Comparison of ENCODE assay signal across 9 mouse cellular contexts in the genomic region with DNA sequence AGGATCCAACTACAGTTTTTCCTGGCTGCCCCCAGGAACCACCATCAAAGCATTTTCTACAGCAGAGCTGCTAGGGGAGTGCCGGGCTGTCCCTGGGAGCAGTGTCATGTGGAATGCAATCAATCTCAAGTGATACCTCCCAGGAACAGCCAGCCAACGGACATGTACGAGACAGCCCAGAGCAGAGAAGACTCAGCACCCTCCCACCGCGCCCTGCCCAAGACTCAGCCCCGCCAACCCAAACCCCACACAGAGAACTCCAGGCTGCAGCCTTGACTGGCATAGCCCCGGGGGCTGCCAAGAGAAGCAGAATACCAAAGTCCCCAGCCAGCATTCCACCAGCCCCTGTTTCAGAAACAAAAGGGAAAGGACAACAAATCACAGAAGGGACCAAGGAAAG. TPM values are rescaled to one million over a fixed set of nuclear protein-coding genes. Genes with fewer than 3 reads are reported as not detected.
DNase-seq lines count a peak whose midpoint lies in the region.
"Had no signal": no experiment of that assay in that cellular context is flagged by ENCODE, and none has a peak within 500 bp of the region (broad histone marks: within the 10 kb centered on the region; RNA-seq: fewer than 3 reads in every experiment).

No protein-coding gene starts in this region.

- no peak overlapping the region for H3K4me3 ChIP-seq in embryonic facial prominence, embryonic 10.5 days

- 51% methylated on average over 7 of the region's 7 CpGs for WGBS in embryonic facial prominence, embryonic 10.5 days

- H3K27me3 ChIP-seq in embryonic facial prominence, embryonic 10.5 days (replicated peaks; ENCODE audit: low read depth, poor library complexity, severe bottlenecking) = no peaks in the 10 kb centered on the region

- peak; percentile 57 for DNase-seq in adrenal gland, postnatal 10 days
- no peak for DNase-seq in adrenal gland, adult 8-10 months
- DNase-seq in embryonic facial prominence, embryonic 10.5 days (ENCODE audit: low spot score) = no peak
- peak; percentile 30 for DNase-seq in kidney, adult 9 months
- peak; percentile 46 for DNase-seq in lung, postnatal 14 days
- no peak for DNase-seq in right cerebral cortex, postnatal 14 days
- DNase-seq in spleen, postnatal 14 days (ENCODE audit: low spot score in 2 of 2) = no peak
- no peak for DNase-seq in thymus, postnatal 4 days

- 0 out of 2 replicates have a peak overlapping the region, but pooled peaks have one; percentile 32 for H3K27ac ChIP-seq in embryonic facial prominence, embryonic 10.5 days (replicated peaks)

- H3K4me1 ChIP-seq in embryonic facial prominence, embryonic 10.5 days = peaks cover 60% of the 10 kb centered on the region

- no peaks in the 10 kb centered on the region for H3K9me3 ChIP-seq in embryonic facial prominence, embryonic 10.5 days

- H3K36me3 ChIP-seq in embryonic facial prominence, embryonic 10.5 days (replicated peaks) = no peaks in the 10 kb centered on the region

RNA-seq across cellular contexts. Expression of gene Ggta1, which starts 31.0 kb away (rescaled TPM):
- total RNA-seq in adrenal gland, postnatal 10 days (2021) = 10 to 100 TPM; 15.1 to 16.5 TPM
- 10 to 100 TPM in 3 of 4 experiments, 1 to 10 TPM in 1; 8.8 to 14.1 (median 10.8) TPM for total RNA-seq in adrenal gland, adult 8-10 months (2022)
- polyA plus RNA-seq in embryonic facial prominence, embryonic 10.5 days (2016; fragmentation: Nextera tagmentation; extraction: Ambion mirVana) = 6.3 and 8.0 TPM in 2 replicates

RNA-seq across cellular contexts. Expression of gene 4930402F06Rik, which starts 35.0 kb away (rescaled TPM):
- not detected for total RNA-seq in adrenal gland, postnatal 10 days (2021)
- total RNA-seq in adrenal gland, adult 8-10 months (2022) = not detected
- polyA plus RNA-seq in embryonic facial prominence, embryonic 10.5 days (2016; fragmentation: Nextera tagmentation; extraction: Ambion mirVana) = not detected in 2 replicates
- polyA plus RNA-seq: large intestine, adult 2 months had no signal

Comparison
In these comparisons a context has a peak if more than half of its experiments do, and no peak if none do; other contexts are left out.
1. DNase-seq: peak in adrenal gland, postnatal 10 days (single experiment), kidney, adult 9 months (single experiment) and lung, postnatal 14 days (single experiment); none in adrenal gland, adult 8-10 months (single experiment), embryonic facial prominence, embryonic 10.5 days (single experiment), right cerebral cortex, postnatal 14 days (single experiment), spleen, postnatal 14 days (0 of 2) and thymus, postnatal 4 days (single experiment).